Mouse (Mus musculus): ENCODE measurements around the gene Hist1h3h. TPM values are rescaled to one million over a fixed set of nuclear protein-coding genes. Genes with fewer than 3 reads are reported as not detected.
"Not testable (repeated sequence)": the region's sequence is repeated elsewhere in the genome, so short reads cannot be mapped to it uniquely, and the experiment has no call there.

Hist1h3h gene
- polyA plus RNA-seq, 1 experiment from 2014 or later: 2.5 TPM

DNA sequence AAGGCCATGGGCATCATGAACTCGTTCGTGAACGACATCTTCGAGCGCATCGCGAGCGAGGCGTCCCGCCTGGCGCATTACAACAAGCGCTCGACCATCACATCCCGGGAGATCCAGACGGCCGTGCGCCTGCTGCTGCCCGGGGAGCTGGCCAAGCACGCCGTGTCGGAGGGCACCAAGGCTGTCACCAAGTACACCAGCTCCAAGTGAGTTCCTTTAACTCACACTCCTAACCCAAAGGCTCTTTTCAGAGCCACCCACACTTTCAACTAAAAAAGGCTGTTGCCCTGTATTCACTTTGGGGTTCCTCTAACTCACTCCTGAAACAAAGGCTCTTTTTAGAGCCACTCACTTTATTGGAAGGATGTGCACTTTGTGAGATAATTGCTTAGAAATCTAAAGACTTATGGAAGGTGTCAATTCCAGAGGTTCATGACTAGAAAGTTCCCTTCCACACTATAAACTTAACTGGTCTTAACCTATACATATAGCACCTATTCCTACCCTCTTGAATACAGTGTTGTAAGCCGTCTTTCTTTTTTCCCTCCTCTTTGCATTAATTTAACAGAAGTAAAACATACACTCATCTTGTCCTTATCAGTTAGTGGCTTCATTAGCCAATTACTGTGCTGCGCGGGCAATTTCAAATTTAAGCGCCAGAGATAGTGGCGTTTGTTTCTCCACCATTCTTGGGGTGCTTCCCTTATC is 37.0 kb downstream of the Hist1h3h start:
- Histone ChIP-seq H3K9ac (peak overlapping the region; percentile 37), H3K4me2 (peak overlapping the region; percentile 88), H3K4me3 (peak overlapping the region; percentile 47), H3K27ac (replicated peaks) (peak overlapping the region; percentile 94), H3K4me1 (replicated peaks) (peaks cover 21% of the 10 kb centered on the region)
- H3K27me3 ChIP-seq; H3K36me3 ChIP-seq; H3K9me3 ChIP-seq; ATAC-seq (ENCODE audit: low FRiP score, low read depth): not testable (repeated sequence)
- WGBS: under 1% methylated on average over 24 of the region's 26 CpGs

DNA sequence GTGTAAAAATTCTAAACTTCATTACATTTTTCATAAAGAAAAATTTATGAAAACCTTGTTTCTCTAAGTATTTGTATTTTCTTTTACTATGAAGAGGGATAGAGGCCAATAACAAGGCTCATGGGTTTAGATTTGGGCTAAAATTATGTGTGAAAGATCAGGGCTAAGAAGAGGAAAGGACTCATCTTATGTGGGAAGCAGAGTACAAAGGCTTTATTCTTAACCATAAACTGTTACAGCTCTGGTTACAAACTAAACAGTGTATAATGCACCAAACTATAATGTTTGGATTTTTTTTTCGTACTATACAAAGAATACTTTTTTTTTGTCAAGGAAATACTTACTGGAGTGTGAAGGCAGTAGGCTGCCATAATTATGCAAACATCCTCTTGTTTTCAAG is 38.2 kb downstream of the Hist1h3h start:
- WGBS: 71% methylated on average over 1 of the region's 1 CpGs
- H3K4me2 ChIP-seq: no peak overlapping the region
- ATAC-seq (ENCODE audit: low FRiP score, low read depth): no peak

More for the DNA sequence above, 38.2 kb downstream of the Hist1h3h start:
- Histone ChIP-seq H3K4me3 (no peak overlapping the region), H3K36me3 (no peaks in the 10 kb centered on the region), H3K9ac (no peak overlapping the region), H3K27me3 (no peaks in the 10 kb centered on the region), H3K4me1 (replicated peaks) (peaks cover 19% of the 10 kb centered on the region), H3K9me3 (no peaks in the 10 kb centered on the region), H3K27ac (replicated peaks) (no peak overlapping the region)

Small RNA genes within 50 kb of the gene (microRNA-seq; reads per million reads assigned to microRNA genes)
- not detected for gene Gm44357
- gene Gm44367: not detected
- gene Gm44454: not detected

Other genes with a start within 250 kb of the Hist1h3h start
- gene Nkapl, start 249.2 kb upstream of the Hist1h3h start, polyA plus RNA-seq (2015; fragmentation: Nextera tagmentation; extraction: Ambion mirVana): 3.8 and 4.1 TPM in 2 replicates
- 8.1 and 10.5 TPM in 2 replicates for gene Zkscan4, start 238.8 kb upstream of the Hist1h3h start, polyA plus RNA-seq (2015; fragmentation: Nextera tagmentation; extraction: Ambion mirVana)
- gene Gm10065, start 238.2 kb upstream of the Hist1h3h start, polyA plus RNA-seq (2015; fragmentation: Nextera tagmentation; extraction: Ambion mirVana): not detected in 2 replicates
- 0.39 and 0.55 TPM in 2 replicates for gene AK157302, start 222.4 kb upstream of the Hist1h3h start, polyA plus RNA-seq (2015; fragmentation: Nextera tagmentation; extraction: Ambion mirVana)
- gene Gm11273, start 216.2 kb upstream of the Hist1h3h start, polyA plus RNA-seq (2015; fragmentation: Nextera tagmentation; extraction: Ambion mirVana): 8.8 and 11.9 TPM in 2 replicates
- gene Zkscan8, start 186.5 kb upstream of the Hist1h3h start, polyA plus RNA-seq (2015; fragmentation: Nextera tagmentation; extraction: Ambion mirVana): 4.5 and 5.0 TPM in 2 replicates
- gene Olfr1366, start 174.9 kb upstream of the Hist1h3h start, polyA plus RNA-seq (2015; fragmentation: Nextera tagmentation; extraction: Ambion mirVana): 0.06 and 0.25 TPM in 2 replicates
- gene Olfr1535, start 157.8 kb upstream of the Hist1h3h start, polyA plus RNA-seq (2015; fragmentation: Nextera tagmentation; extraction: Ambion mirVana): 0.04 and 0.08 TPM in 2 replicates
- not detected in 2 replicates for gene Olfr1364, start 135.9 kb upstream of the Hist1h3h start, polyA plus RNA-seq (2015; fragmentation: Nextera tagmentation; extraction: Ambion mirVana)
- not detected in 2 replicates for gene Olfr1362, start 103.6 kb upstream of the Hist1h3h start, polyA plus RNA-seq (2015; fragmentation: Nextera tagmentation; extraction: Ambion mirVana)
- 0.04 TPM in 1 of 2 replicates, not detected in the other for gene Olfr11, start 75.1 kb upstream of the Hist1h3h start, polyA plus RNA-seq (2015; fragmentation: Nextera tagmentation; extraction: Ambion mirVana)
- not detected in 2 replicates for gene Olfr1361, start 54.3 kb upstream of the Hist1h3h start, polyA plus RNA-seq (2015; fragmentation: Nextera tagmentation; extraction: Ambion mirVana)
- not detected in 2 replicates for gene Olfr1360, start 40.3 kb upstream of the Hist1h3h start, polyA plus RNA-seq (2015; fragmentation: Nextera tagmentation; extraction: Ambion mirVana)
- gene Olfr1359, start 19.5 kb upstream of the Hist1h3h start, polyA plus RNA-seq (2015; fragmentation: Nextera tagmentation; extraction: Ambion mirVana): not detected in 2 replicates
- gene Hist1h2bl, start 1.5 kb upstream of the Hist1h3h start, polyA plus RNA-seq (2015; fragmentation: Nextera tagmentation; extraction: Ambion mirVana): not detected in 2 replicates
- 6.2 and 7.8 TPM in 2 replicates for gene Hist1h2ai, start 1.2 kb upstream of the Hist1h3h start, polyA plus RNA-seq (2015; fragmentation: Nextera tagmentation; extraction: Ambion mirVana)
- gene Hist1h2bm, start 4.4 kb downstream of the Hist1h3h start, polyA plus RNA-seq (2015; fragmentation: Nextera tagmentation; extraction: Ambion mirVana): 0.51 and 1.7 TPM in 2 replicates
- gene Hist1h4j, start 17.4 kb downstream of the Hist1h3h start, polyA plus RNA-seq (2015; fragmentation: Nextera tagmentation; extraction: Ambion mirVana): 0.77 TPM in 1 of 2 replicates, not detected in the other
- gene Hist1h4k, start 32.8 kb downstream of the Hist1h3h start, polyA plus RNA-seq (2015; fragmentation: Nextera tagmentation; extraction: Ambion mirVana): 1.5 and 2.3 TPM in 2 replicates
- 5.3 and 7.9 TPM in 2 replicates for gene Hist1h2ak, start 36.2 kb downstream of the Hist1h3h start, polyA plus RNA-seq (2015; fragmentation: Nextera tagmentation; extraction: Ambion mirVana)
- 1.1 TPM in 1 of 2 replicates, not detected in the other for gene Hist1h2bn, start 36.5 kb downstream of the Hist1h3h start, polyA plus RNA-seq (2015; fragmentation: Nextera tagmentation; extraction: Ambion mirVana)
- 3.5 and 7.4 TPM in 2 replicates for gene Hist1h1b, start 63.0 kb downstream of the Hist1h3h start, polyA plus RNA-seq (2015; fragmentation: Nextera tagmentation; extraction: Ambion mirVana)
- gene Hist1h3i, start 65.7 kb downstream of the Hist1h3h start, polyA plus RNA-seq (2015; fragmentation: Nextera tagmentation; extraction: Ambion mirVana): 28.0 and 43.0 TPM in 2 replicates
- gene Hist1h2an, start 69.6 kb downstream of the Hist1h3h start, polyA plus RNA-seq (2015; fragmentation: Nextera tagmentation; extraction: Ambion mirVana): 1.0 and 1.5 TPM in 2 replicates
- 0.44 and 0.58 TPM in 2 replicates for gene Hist1h2bp, start 69.8 kb downstream of the Hist1h3h start, polyA plus RNA-seq (2015; fragmentation: Nextera tagmentation; extraction: Ambion mirVana)
- gene Hist1h2bq, start 92.5 kb downstream of the Hist1h3h start, polyA plus RNA-seq (2015; fragmentation: Nextera tagmentation; extraction: Ambion mirVana): 4.9 and 7.3 TPM in 2 replicates
- not detected in 2 replicates for gene Hist1h2ao, start 92.8 kb downstream of the Hist1h3h start, polyA plus RNA-seq (2015; fragmentation: Nextera tagmentation; extraction: Ambion mirVana)
- gene Hist1h4m, start 94.1 kb downstream of the Hist1h3h start, polyA plus RNA-seq (2015; fragmentation: Nextera tagmentation; extraction: Ambion mirVana): not detected in 2 replicates
- 4.9 and 7.7 TPM in 2 replicates for gene Hist1h4n, start 114.5 kb downstream of the Hist1h3h start, polyA plus RNA-seq (2015; fragmentation: Nextera tagmentation; extraction: Ambion mirVana)
- gene Hist1h2ap, start 115.8 kb downstream of the Hist1h3h start, polyA plus RNA-seq (2015; fragmentation: Nextera tagmentation; extraction: Ambion mirVana): 669 and 801 TPM in 2 replicates
- 4.7 and 7.1 TPM in 2 replicates for gene Hist1h2br, start 116.1 kb downstream of the Hist1h3h start, polyA plus RNA-seq (2015; fragmentation: Nextera tagmentation; extraction: Ambion mirVana)
- 11.7 and 12.3 TPM in 2 replicates for gene Zfp184, start 227.4 kb downstream of the Hist1h3h start, polyA plus RNA-seq (2015; fragmentation: Nextera tagmentation; extraction: Ambion mirVana)